Mouse (Mus musculus): Measurements from ENCODE around the gene Pus7l.

GRCm38 (mm10) chr15:94565854-94566253, 22.5 kb upstream of the Pus7l start:
- TF ChIP-seq CTCF (IDR thresholded peaks at IDR 0.05; ENCODE audit: control insufficient read depth, insufficient read depth, insufficient replicate concordance, low read depth, low read length): no peak
- TF ChIP-seq POLR2A (IDR thresholded peaks at IDR 0.05; ENCODE audit: control insufficient read depth, low read depth, low read length): no peak
